Mouse (Mus musculus) spleen, adult 2 months (tissue): ENCODE results near the gene Cldn3. TPM values are rescaled to one million over a fixed set of nuclear protein-coding genes. Genes with fewer than 3 reads are reported as not detected.

ENCODE experiments used
- DNase-seq, 2 experiments: peaks; one replicate each; pipeline versions ENCODE4 v3.0.0 to v3.0.0-alpha.2; 2012 to 2021; ENCODE audit warnings: low spot score in 2 of 2, low read depth in 1 of 2
- H3K27ac ChIP-seq: fragments of 200-500 bp; 2 replicates; pipeline ENCODE4 v1.5.1; 2012; ENCODE audit warnings: low read length, inconsistent platforms; ENCODE audit not compliant: insufficient read depth
- H3K27me3 ChIP-seq: fragments of 200-500 bp; 2 replicates; pipeline ENCODE4 v1.6.1; 2012; ENCODE audit warnings: mild to moderate bottlenecking, moderate library complexity, low read length, inconsistent platforms; ENCODE audit not compliant: control insufficient read depth, insufficient read depth
- H3K36me3 ChIP-seq: fragments of 200-500 bp; 2 replicates; pipeline ENCODE4 v1.6.1; 2012; ENCODE audit warnings: mild to moderate bottlenecking, low read length, inconsistent platforms; ENCODE audit not compliant: control insufficient read depth, insufficient read depth
- H3K4me1 ChIP-seq: fragments of 200-500 bp; 2 replicates; pipeline ENCODE4 v1.6.1; 2011; ENCODE audit warnings: inconsistent platforms; ENCODE audit not compliant: control insufficient read depth, insufficient read depth, insufficient read length
- H3K4me3 ChIP-seq: fragments of 200-500 bp; 2 replicates; pipeline ENCODE4 v1.5.1; 2011; ENCODE audit warnings: mild to moderate bottlenecking, inconsistent platforms; ENCODE audit not compliant: insufficient read depth, insufficient read length; ENCODE audit errors: extremely low read depth
- CTCF ChIP-seq: fragments of 200-500 bp; IDR thresholded peaks from 2 replicates; pipeline ENCODE4 v1.5.1; 2011; ENCODE audit warnings: mild to moderate bottlenecking, inconsistent platforms; ENCODE audit not compliant: insufficient read depth, insufficient read length, insufficient replicate concordance; ENCODE audit errors: extremely low read depth
- POLR2A ChIP-seq: fragments of 200-500 bp; IDR thresholded peaks from 2 replicates; pipeline ENCODE4 v1.6.1; 2011; ENCODE audit warnings: low read depth, low read length, inconsistent platforms
- WGBS: fragments of 180-500 bp; shearing (Covaris S2); methylation state at CpG from one replicate; pipeline ENCODE4 v1.1.7; 2018; 5-methylcytosine and 5-hydroxymethylcytosine counted together
- polyA plus RNA-seq: library from polyadenylated mRNA; depleted of rRNA; stranded (reverse); fragments of >200 nt; gene quantifications from 2 replicates; pipeline ENCODE4 v1.2.3, GENCODE M21; 2012

Gene Cldn3
- polyA plus RNA-seq, 1 experiment: 3.1 TPM

DNA sequence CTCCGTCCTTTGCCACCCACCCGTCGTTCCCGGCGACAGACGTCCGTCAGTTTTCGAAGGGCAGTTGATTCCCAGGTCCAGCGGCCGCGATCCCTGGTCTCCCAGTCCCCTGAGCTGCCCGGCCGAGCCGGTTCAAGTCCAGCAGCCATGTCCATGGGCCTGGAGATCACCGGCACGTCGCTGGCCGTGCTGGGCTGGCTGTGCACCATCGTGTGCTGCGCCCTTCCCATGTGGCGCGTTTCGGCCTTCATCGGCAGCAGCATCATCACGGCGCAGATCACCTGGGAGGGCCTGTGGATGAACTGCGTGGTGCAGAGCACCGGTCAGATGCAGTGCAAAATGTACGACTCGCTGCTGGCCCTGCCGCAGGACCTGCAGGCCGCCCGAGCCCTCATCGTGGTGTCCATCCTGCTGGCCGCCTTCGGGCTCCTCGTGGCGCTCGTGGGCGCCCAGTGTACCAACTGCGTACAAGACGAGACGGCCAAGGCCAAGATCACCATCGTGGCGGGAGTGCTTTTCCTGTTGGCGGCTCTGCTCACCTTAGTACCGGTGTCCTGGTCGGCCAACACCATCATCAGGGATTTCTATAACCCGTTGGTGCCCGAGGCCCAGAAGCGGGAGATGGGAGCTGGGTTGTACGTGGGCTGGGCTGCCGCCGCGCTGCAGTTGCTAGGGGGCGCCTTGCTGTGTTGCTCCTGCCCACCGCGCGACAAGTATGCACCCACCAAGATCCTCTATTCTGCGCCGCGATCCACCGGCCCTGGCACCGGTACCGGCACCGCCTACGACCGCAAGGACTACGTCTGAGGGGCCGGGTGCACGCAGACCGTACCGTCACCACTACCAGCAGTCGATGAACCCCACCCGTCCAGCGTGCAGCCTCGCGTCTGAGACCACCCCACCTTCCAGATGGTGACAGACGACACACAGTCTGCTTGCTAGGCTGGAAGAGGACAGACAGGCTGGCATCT, 569 bp downstream of the Cldn3 start:
- Histone ChIP-seq H3K36me3 (no peaks in the 10 kb centered on the region), H3K4me3 (no peak overlapping the region), H3K4me1 (peaks cover 5% of the 10 kb centered on the region), H3K27me3 (peaks cover 5% of the 10 kb centered on the region), H3K27ac (no peak overlapping the region)
- no peak for DNase-seq
- TF ChIP-seq CTCF (no peak), POLR2A (no peak)
- 6% methylated on average over 79 of the region's 79 CpGs for WGBS

DNA sequence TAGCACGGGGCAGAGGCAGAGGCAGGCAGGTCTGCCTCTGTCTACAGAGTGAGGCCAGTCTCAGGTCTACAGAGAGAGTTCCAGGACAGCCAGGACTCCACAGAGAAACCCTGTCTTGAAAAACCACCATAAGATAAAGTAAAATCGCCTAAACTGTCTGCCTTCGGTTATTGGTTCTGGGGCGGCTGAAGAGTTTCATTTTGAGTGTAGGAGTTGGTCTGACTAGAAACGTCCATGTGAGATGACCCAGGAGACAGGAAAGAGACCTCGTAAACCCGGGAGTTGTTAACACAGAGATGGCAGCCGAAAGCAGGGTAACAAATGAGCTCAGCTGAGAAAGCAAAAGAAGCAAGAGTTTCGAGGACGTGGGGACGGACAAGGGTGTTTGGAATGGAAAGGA, 3.2 kb downstream of the Cldn3 start:
- 60% methylated on average over 11 of the region's 11 CpGs for WGBS
- Histone ChIP-seq H3K27ac (no peak overlapping the region), H3K4me1 (peaks cover 5% of the 10 kb centered on the region), H3K4me3 (no peak overlapping the region), H3K36me3 (no peaks in the 10 kb centered on the region), H3K27me3 (peaks cover 5% of the 10 kb centered on the region)
- TF ChIP-seq POLR2A (no peak), CTCF (no peak)
- DNase-seq: no peak

DNA sequence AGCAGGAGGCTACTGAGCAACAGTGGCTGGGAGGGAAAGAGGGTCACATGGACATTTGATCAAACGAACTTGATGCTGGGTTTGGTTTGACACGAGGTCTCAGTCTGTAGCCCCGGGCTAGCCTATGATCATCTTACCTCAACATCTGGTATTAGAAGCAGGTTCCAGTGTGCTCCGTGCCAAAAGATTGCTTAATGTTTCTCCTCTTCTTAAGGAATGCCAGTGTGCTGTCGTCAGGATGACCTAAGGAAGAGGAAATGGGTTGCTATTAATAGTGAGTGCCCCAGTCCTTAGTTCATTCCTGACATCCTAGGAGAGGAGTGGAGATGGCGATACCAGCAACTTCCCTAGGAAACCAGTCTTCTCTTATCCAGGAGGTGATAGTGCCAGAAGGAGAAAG, 3.7 kb downstream of the Cldn3 start:
- no peak for TF ChIP-seq CTCF
- no peak for TF ChIP-seq POLR2A
- Histone ChIP-seq H3K27me3 (peaks cover 5% of the 10 kb centered on the region), H3K4me1 (peaks cover 5% of the 10 kb centered on the region), H3K27ac (no peak overlapping the region), H3K36me3 (no peaks in the 10 kb centered on the region), H3K4me3 (no peak overlapping the region)
- DNase-seq: no peak
- 50% methylated on average over 6 of the region's 6 CpGs for WGBS

- H3K27me3 ChIP-seq: no peaks in the 10 kb centered on the region; the same call in 1 of the 2 replicates
- DNase-seq: no peak
- no peak overlapping the region for H3K27ac ChIP-seq
- no peaks in the 10 kb centered on the region for H3K4me1 ChIP-seq
- no peaks in the 10 kb centered on the region for H3K36me3 ChIP-seq
- no peak overlapping the region for H3K4me3 ChIP-seq
- WGBS: 95% methylated on average over 5 of the region's 5 CpGs
- TF ChIP-seq CTCF (no peak), POLR2A (no peak)
These were observed 6.6 kb downstream of the Cldn3 start for GRCm38 (mm10) chr5:134992566-134992965.

GRCm38 (mm10) chr5:134998359-134998758, 12.3 kb downstream of the Cldn3 start:
- DNase-seq: no peak
- Histone ChIP-seq H3K27ac (no peak overlapping the region), H3K4me1 (no peaks in the 10 kb centered on the region), H3K36me3 (no peaks in the 10 kb centered on the region), H3K27me3 (no peaks in the 10 kb centered on the region), H3K4me3 (no peak overlapping the region)
- no peak for TF ChIP-seq CTCF
- no peak for TF ChIP-seq POLR2A
- 69% methylated on average over 6 of the region's 6 CpGs for WGBS

- DNase-seq: no peak
- H3K4me3 ChIP-seq: no peak overlapping the region
- no peaks in the 10 kb centered on the region for H3K27me3 ChIP-seq
- 89% methylated on average over 4 of the region's 4 CpGs for WGBS
- H3K36me3 ChIP-seq: no peaks in the 10 kb centered on the region
- no peak overlapping the region for H3K27ac ChIP-seq
- H3K4me1 ChIP-seq: no peaks in the 10 kb centered on the region
- TF ChIP-seq POLR2A: no peak
These were observed 13.8 kb downstream of the Cldn3 start for GRCm38 (mm10) chr5:134999797-135000196.

DNA sequence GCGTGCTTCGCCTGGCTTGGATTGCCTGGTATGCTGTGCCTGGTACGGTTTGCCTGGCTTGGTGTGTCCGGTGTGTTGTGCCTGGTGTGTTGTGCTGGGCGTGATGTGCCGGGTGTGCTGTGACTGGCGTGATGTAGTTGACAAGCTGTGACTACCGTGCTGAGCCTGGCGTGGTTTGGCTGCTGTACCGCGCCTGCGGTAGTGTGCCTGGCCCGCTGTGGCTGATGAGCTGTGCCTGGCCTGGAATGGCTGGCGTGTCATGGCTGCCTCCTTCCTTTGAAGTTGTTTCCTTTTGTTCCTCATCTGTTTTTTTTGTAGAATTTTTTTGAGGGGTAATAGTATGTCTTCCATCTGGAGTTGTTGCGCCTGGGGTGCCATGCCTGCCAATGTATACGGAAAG, 14.7 kb downstream of the Cldn3 start:
- Histone ChIP-seq H3K27ac (no peak overlapping the region), H3K36me3 (no peaks in the 10 kb centered on the region), H3K4me3 (no peak overlapping the region), H3K27me3 (no peaks in the 10 kb centered on the region), H3K4me1 (no peaks in the 10 kb centered on the region)
- TF ChIP-seq CTCF: no peak
- TF ChIP-seq POLR2A: no peak
- WGBS: 93% methylated on average over 16 of the region's 16 CpGs
- no peak for DNase-seq
